Mouse (Mus musculus): ENCODE measurements around the gene Pltp.

GRCm38 (mm10) chr2:164886617-164887016 is 29.1 kb upstream of the Pltp start:
- no peak for TF ChIP-seq CTCF (IDR thresholded peaks at IDR 0.05; ENCODE audit: control insufficient read depth, insufficient read depth, insufficient replicate concordance, low read depth, low read length)
- TF ChIP-seq POLR2A (IDR thresholded peaks at IDR 0.05; ENCODE audit: control insufficient read depth, low read depth, low read length) = no peak
